Mouse (Mus musculus): Measurements from ENCODE around the gene Gm2004. TPM values are rescaled to one million over a fixed set of nuclear protein-coding genes. Genes with fewer than 3 reads are reported as not detected.

Gm2004 gene
- 0.68 and 0.96 TPM in 2 replicates for polyA plus RNA-seq (2012; rRNA removed)

GRCm38 (mm10) chr2:176149725-176150124 lies at the start of gene Gm2004:
Gm2004 (minus strand) TSS chr2:176149825.

Other genes with a start within 250 kb of the Gm2004 start
- 5.7 and 6.1 TPM in 2 replicates for gene Zfp966, start 218.7 kb downstream of the Gm2004 start, polyA plus RNA-seq (2012; rRNA removed)
- gene Gm2026, start 184.5 kb downstream of the Gm2004 start, polyA plus RNA-seq (2012; rRNA removed), result 5.7 and 6.9 TPM in 2 replicates
- 4.8 and 5.2 TPM in 2 replicates for gene 2210418O10Rik, start 76.7 kb upstream of the Gm2004 start, polyA plus RNA-seq (2012; rRNA removed)
- not detected in 2 replicates for gene Gm11009, start 169.7 kb upstream of the Gm2004 start, polyA plus RNA-seq (2012; rRNA removed)

Data from central nervous system, embryonic 14 days (tissue).